Comparison of ENCODE assay signal across 1 mouse cellular context in the genomic region with DNA sequence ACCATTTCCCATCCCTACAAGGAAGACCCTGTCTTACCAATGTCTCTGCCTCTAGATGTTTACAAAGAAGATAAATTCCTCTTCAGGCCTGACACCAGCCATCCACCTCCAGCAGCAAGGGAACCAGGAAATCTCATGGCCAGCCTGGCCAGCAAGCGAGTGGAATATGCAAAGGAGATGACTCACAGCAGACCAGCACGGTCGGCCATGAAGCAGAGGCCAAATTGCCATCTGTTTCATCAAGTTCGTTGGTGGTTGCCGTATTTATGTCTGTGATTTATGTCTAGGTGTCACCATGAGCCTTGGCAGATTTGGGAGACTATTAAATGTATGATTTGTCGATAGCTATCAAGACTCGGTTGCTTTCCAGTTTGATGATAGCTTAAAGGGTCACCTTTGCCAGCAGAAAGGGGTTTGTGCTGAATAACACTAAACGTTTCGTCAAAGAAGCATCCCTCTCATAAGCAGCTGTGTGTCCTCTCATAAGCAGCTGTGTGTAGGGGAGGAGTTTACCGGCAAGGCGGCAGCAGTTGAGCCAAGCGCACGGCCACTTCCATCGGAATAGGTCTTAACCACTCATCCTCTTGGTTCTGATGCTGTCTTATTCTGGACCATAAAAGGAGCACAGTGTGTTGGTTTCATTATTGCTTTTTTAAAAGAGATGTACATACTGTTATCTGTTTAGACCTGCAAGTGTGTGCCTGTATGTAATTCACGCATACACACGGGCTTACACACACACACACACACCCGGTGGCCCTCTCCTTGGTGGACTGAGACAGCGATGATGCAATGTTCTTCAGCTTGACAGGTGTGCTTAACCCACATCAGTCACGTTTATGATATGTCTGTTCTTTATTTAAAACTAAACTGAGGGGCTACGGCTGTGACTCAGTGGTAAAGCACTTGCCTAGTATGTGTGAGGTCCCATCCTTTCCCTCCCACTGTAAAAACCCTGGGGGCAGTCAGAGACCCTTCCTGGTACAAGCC.
TF ChIP-seq lines count a peak whose summit lies in the region.

No protein-coding gene starts in this region.

TF ChIP-seq in CH12.LX, 34 proteins besides CTCF, POLR2A, EP300 and RAD21 (continued from another document):
- TF ChIP-seq RCOR1 (conservative IDR thresholded peaks at IDR 0.05; ENCODE audit: low read depth, low read length) (no peak), ZKSCAN1 (IDR thresholded peaks at IDR 0.05; ENCODE audit: borderline replicate concordance, low read depth, low read length) (no peak), TBP (conservative IDR thresholded peaks at IDR 0.05; ENCODE audit: low read depth, low read length) (no peak)
